Mouse (Mus musculus): ENCODE data around the gene Cyp2c67. TPM values are rescaled to one million over a fixed set of nuclear protein-coding genes. Genes with fewer than 3 reads are reported as not detected.
"Not testable (repeated sequence)": the region's sequence is repeated elsewhere in the genome, so short reads cannot be mapped to it uniquely, and the experiment has no call there.

Cyp2c67 gene
- polyA plus RNA-seq (2017; shearing (Covaris generic)) = not detected

DNA sequence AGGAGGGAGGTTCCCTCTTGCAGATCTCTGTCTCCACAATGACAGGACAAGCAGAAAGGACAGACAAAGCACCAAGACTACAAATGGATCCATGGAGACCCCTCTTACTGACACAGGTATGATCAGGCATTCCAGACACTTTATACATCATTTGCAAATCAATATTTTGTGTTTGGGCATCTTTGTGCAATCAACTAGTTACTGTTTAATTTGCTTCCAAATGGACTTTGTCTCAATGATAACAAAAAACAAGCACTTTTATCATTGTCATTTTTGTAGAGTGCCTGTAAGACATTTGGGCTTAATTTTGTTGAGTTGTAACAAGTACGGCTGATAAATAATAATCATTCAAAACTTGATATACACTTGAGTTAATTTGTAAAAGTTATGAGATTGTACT, at the start of gene Cyp2c67:
Gene Cyp2c67, minus strand, starts transcription at position 114 of the 400 bp plus-strand sequence.
- no peak for ATAC-seq

DNA sequence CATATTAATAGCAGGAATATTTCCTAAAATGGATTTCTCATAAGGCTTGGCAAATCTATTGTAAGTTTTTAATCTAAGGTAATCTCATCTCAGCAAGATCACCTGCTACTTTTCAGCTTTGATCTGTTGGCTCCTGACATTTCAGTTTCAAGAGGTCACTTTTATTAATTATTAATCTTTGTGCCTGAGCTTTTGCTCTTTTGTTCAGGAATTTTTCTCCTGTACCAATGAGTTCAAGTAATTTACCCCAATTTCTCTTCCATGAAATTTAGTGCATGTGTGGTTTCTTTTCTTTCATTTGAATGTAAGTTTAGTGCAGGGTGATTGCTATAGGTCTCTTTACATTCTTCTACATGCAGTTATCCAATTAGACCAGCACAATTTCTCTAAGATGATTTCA, 16.8 kb upstream of the Cyp2c67 start:
- not testable (repeated sequence) for ATAC-seq

DNA sequence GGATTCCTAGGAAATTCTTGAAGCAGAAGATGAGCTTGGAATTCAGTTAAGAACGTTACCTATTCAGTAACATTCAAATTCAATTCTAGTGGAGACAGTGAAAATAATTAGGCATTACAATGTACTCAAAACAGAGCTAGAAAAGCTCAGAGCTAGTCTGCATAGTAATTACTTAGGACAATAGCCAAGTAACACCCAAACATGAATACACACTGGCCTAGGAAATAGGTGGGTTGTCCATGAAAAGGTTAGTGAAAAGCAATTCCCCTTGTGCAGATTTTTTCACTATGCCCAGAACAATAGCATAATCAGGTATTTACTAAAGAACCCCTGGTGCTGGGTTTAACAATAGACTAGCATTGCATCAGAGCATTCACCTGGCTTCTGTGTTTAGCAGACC, 3.5 kb upstream of the Cyp2c67 start:
- no peak for ATAC-seq

DNA sequence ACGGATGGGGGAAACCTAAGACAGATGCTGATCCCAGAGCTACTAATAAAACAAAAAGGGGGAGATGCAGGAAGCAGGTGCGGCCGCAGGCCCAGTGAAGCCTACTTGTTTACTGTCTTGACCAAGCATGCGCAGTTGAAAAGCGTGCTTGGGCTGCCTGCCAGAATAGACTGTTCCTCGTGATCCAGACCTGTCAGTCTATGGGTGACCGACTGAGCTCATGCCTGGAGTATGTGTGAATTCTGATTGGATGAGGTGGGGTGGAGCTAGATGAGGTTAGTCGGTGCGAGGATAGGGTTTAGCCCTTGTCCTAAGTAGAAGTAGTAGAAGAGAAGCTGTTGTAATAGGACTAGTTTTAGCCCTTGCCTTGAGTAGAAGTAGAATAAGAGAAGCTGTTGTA, 1.3 kb downstream of the Cyp2c67 start:
- ATAC-seq = no peak

DNA sequence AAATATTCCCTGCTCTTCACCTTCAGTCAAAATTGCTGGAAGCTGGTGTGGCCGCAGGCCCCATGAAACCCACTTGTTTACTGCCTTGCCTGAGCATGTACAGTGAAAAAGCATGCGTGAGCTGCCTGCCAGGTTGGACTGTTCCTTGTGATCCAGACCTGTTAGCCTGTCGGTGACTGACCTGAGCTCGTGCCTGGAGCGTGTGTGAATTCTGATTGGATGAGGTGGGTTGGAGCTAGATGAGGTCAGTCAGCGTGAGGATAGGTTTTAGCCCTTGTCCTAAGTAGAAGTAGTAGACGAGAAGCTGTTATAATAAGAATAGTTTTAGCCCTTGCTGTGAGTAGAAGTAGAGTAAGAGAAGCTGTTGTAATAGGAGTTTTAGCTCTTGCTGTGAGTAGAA, 4.3 kb downstream of the Cyp2c67 start:
- ATAC-seq = not testable (repeated sequence)

Other genes with a start within 250 kb of the Cyp2c67 start
- not detected for gene Cyp2c38, start 186.0 kb downstream of the Cyp2c67 start, polyA plus RNA-seq (2017; shearing (Covaris generic))
- gene Cyp2c39, start 138.2 kb downstream of the Cyp2c67 start, polyA plus RNA-seq (2017; shearing (Covaris generic)) = not detected
- not detected for gene Cyp2c68, start 92.0 kb upstream of the Cyp2c67 start, polyA plus RNA-seq (2017; shearing (Covaris generic))
- gene Cyp2c40, start 163.8 kb upstream of the Cyp2c67 start, polyA plus RNA-seq (2017; shearing (Covaris generic)) = not detected
- not detected for gene Cyp2c69, start 237.7 kb upstream of the Cyp2c67 start, polyA plus RNA-seq (2017; shearing (Covaris generic))

All from activated CD4-positive, CD25-positive, alpha-beta regulatory T cell, adult 4 months (primary cell).